Mouse (Mus musculus): ENCODE results near the gene Plekhm2. TPM values are rescaled to one million over a fixed set of nuclear protein-coding genes. Genes with fewer than 3 reads are reported as not detected.

Plekhm2 gene
- polyA plus RNA-seq, 1 experiment = 134 TPM

DNA sequence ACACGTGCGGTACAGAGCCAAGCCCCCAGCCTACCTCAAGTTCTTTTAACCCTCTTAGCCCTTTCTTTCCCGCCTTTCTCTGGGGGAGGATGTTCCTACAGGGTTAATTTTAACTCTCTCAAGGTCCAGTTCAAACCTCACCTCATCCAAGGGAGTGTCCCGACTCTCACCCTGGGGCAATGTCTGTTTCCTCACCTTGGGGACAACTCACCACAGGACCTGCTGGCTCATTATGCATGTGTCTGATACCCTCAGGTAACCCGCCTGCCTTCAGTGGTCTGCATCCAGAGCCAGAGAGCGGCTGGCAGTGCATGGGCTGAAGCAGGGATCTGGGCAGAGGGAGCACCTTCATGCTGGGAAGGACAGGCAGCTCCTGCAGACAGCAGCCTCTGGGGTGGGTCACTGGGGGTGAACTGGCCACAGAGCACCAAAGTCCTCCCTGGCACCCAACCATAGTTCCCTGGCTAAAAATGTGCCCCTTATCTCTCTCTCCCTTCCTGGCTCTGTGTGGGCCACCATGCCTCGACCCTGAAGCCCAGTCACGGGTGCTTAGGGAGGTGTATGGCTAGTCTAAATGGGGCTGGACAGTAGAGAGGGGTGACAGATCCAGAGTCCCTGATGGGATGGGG, 67.9 kb downstream of the Plekhm2 start:
- H3K4me3 ChIP-seq (ENCODE audit: insufficient read depth, low read length) = no peak overlapping the region
- no peak overlapping the region for H3K27ac ChIP-seq (ENCODE audit: insufficient read depth, low read length)
- H3K4me1 ChIP-seq (ENCODE audit: control insufficient read depth, insufficient read depth, low read length) = no peaks in the 10 kb centered on the region
- no peak for TF ChIP-seq POLR2A (IDR thresholded peaks at IDR 0.05; ENCODE audit: extremely low read depth, insufficient read depth, low read length)
- no peak for TF ChIP-seq CTCF (IDR thresholded peaks at IDR 0.05; ENCODE audit: extremely low read depth, insufficient read depth, low read length)

DNA sequence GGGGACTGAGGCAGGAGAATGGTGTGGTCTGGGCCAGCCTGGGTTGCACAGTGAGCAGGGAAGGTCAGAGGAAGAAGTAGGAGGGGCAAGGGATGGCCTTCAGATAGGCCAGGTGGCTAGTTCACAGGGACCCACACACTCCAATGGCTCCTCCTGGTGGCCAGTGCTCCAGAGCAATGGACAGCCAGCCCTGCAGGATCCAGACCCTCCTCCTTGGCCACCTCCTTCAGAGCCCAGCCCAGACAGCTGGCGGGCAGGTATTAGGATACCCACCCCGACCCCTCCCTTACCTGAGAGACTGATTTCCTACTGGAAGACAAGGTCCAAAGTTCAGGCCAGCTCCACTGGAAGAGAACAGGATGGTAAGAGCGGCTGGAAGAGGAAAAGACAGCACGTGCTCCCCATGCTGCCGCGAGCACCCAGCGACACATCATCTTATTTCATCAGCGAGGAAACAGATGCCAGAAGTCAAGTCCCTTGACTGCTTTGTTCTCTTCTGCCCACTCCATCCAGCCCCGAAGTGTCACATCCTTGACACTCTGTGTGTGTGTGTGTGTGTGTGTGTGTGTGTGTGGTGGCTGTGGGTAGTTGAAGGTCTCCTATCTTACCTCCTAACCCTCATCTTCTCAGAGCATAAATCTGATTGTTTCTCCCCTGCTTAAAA, 69.0 kb downstream of the Plekhm2 start:
- Histone ChIP-seq H3K27ac (ENCODE audit: insufficient read depth, low read length) (no peak overlapping the region), H3K4me1 (ENCODE audit: control insufficient read depth, insufficient read depth, low read length) (no peaks in the 10 kb centered on the region), H3K4me3 (ENCODE audit: insufficient read depth, low read length) (no peak overlapping the region)
- TF ChIP-seq POLR2A (IDR thresholded peaks at IDR 0.05; ENCODE audit: extremely low read depth, insufficient read depth, low read length) (no peak), CTCF (IDR thresholded peaks at IDR 0.05; ENCODE audit: extremely low read depth, insufficient read depth, low read length) (no peak)

DNA sequence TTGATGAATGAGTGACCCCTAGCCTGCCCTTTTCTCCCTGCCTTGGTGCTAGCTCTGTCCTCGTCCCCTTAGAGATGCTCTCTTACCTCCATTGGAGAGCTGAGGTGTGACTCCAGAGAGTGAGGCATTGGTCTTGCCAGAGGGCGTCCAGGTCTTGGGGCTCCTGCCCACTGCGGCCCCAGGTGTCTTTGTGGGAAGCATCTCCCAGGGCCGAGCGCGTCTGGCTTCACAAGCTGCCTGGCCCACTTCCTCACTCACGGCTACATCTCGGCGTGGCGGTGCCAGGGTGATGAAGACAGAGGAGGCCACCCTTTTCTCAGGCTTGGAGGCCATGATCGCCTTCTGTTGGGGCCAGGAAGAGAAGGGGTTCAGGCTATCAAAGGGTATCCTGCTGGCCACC, 69.6 kb downstream of the Plekhm2 start:
- TF ChIP-seq POLR2A (IDR thresholded peaks at IDR 0.05; ENCODE audit: extremely low read depth, insufficient read depth, low read length) (no peak), CTCF (IDR thresholded peaks at IDR 0.05; ENCODE audit: extremely low read depth, insufficient read depth, low read length) (no peak)
- H3K4me1 ChIP-seq (ENCODE audit: control insufficient read depth, insufficient read depth, low read length) = no peaks in the 10 kb centered on the region
- H3K4me3 ChIP-seq (ENCODE audit: insufficient read depth, low read length) = no peak overlapping the region
- no peak overlapping the region for H3K27ac ChIP-seq (ENCODE audit: insufficient read depth, low read length)

DNA sequence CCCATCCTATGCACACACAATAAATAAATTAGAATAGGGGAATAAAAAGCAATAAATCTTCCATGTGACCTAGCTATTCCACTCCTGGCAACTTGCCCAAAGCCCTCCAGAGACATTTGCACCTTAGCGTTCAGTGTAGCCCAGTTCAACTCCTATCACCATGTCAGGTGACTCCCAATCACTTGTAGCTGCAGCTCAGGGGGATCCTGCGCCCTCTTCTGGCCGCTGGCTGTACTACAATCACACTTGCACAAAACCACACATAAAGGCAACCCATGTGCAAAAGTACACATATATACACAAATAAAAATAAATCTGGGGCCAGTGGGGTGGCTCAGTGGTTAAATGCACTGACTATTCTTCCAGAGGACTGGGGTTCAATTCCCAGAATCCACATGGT, 73.2 kb downstream of the Plekhm2 start:
- TF ChIP-seq CTCF (IDR thresholded peaks at IDR 0.05; ENCODE audit: extremely low read depth, insufficient read depth, low read length) (peak; percentile 48), POLR2A (IDR thresholded peaks at IDR 0.05; ENCODE audit: extremely low read depth, insufficient read depth, low read length) (no peak)
- Histone ChIP-seq H3K4me1 (ENCODE audit: control insufficient read depth, insufficient read depth, low read length) (no peaks in the 10 kb centered on the region), H3K4me3 (ENCODE audit: insufficient read depth, low read length) (no peak overlapping the region), H3K27ac (ENCODE audit: insufficient read depth, low read length) (no peak overlapping the region)

DNA sequence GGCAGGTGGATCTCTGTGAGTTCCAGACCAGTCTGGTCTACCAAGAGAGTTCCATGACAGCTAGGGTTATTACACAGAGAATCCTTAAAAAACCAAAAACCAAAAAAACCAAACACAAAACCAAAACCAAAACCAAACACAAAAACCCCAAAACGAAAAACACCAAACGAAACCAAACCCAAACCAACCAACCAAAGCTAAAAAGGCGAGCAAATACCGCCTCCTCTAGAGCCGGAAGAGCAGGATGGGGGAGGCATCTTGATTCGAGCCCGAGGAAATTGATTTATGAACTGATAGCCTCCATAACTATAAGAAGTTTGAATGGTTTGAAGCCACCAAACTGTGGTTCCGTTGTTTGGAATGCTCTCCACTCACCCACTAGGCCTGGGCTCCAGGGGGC, 80.8 kb downstream of the Plekhm2 start:
- H3K4me1 ChIP-seq (ENCODE audit: control insufficient read depth, insufficient read depth, low read length) = no peaks in the 10 kb centered on the region
- TF ChIP-seq CTCF (IDR thresholded peaks at IDR 0.05; ENCODE audit: extremely low read depth, insufficient read depth, low read length) (no peak), POLR2A (IDR thresholded peaks at IDR 0.05; ENCODE audit: extremely low read depth, insufficient read depth, low read length) (no peak)
- no peak overlapping the region for H3K4me3 ChIP-seq (ENCODE audit: insufficient read depth, low read length)
- H3K27ac ChIP-seq (ENCODE audit: insufficient read depth, low read length) = no peak overlapping the region

DNA sequence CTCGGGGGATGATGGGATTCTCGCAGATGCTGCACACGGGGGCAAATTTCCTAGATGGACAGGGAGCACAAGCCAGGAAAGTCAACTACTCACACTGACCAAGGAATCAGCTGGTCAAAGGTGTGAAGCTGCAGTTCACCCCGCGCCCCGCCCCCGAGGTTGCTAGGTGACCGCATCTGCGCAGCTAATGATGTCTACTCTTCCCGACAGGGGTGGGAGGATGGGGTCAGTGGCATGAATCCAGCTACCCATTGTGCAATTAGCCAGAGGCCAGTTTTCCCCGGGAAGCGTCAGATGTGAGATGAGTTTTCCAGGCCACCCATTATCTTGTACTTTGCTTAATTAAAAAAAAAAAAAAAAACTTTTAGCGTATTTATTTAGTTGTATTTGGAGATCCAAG, 83.6 kb downstream of the Plekhm2 start:
- Histone ChIP-seq H3K4me3 (ENCODE audit: insufficient read depth, low read length) (no peak overlapping the region), H3K4me1 (ENCODE audit: control insufficient read depth, insufficient read depth, low read length) (no peaks in the 10 kb centered on the region), H3K27ac (ENCODE audit: insufficient read depth, low read length) (no peak overlapping the region)
- TF ChIP-seq CTCF (IDR thresholded peaks at IDR 0.05; ENCODE audit: extremely low read depth, insufficient read depth, low read length) (no peak), POLR2A (IDR thresholded peaks at IDR 0.05; ENCODE audit: extremely low read depth, insufficient read depth, low read length) (no peak)

DNA sequence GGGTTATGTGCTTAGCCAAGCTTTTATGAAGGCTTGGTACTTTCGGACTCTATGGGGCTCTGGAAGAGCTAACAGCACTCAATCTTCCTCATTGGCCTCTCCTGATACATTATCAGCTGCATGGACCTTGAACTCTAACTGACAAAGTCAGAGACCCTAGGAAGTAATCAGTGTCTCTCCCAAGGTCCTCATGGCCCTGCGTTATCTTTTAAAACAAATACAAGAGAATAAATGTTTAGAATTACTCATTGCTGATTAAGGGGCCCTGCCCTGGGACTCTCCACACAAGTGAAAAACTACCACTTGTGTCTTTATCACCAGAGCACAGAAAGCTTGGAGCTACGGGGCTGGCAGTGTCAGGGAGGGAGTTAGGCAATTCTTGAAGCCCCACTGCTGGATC, 85.9 kb downstream of the Plekhm2 start:
- no peak overlapping the region for H3K4me3 ChIP-seq (ENCODE audit: insufficient read depth, low read length)
- no peak for TF ChIP-seq POLR2A (IDR thresholded peaks at IDR 0.05; ENCODE audit: extremely low read depth, insufficient read depth, low read length)
- no peak for TF ChIP-seq CTCF (IDR thresholded peaks at IDR 0.05; ENCODE audit: extremely low read depth, insufficient read depth, low read length)
- H3K4me1 ChIP-seq (ENCODE audit: control insufficient read depth, insufficient read depth, low read length) = no peaks in the 10 kb centered on the region
- no peak overlapping the region for H3K27ac ChIP-seq (ENCODE audit: insufficient read depth, low read length)

DNA sequence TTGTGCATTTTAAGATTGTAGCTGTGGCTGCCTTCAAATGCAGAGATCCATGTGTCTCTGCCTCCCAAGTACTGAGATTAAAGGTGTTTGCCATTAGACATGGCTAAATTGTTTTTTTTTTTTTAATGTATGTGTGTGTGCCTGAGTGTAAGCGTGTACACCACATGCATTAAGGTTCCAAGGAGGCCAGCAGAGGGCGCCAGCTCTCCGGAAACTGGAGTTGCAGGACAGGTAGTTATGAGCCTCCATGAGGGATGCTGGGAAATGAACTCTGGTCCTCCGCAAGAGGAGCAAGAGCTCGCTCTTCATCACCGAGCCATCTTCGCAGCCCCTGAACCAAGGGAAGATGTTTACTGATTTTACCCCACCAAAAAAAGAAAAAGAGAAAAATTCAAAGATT, 87.8 kb downstream of the Plekhm2 start:
- no peaks in the 10 kb centered on the region for H3K4me1 ChIP-seq (ENCODE audit: control insufficient read depth, insufficient read depth, low read length)
- no peak overlapping the region for H3K4me3 ChIP-seq (ENCODE audit: insufficient read depth, low read length)
- TF ChIP-seq CTCF (IDR thresholded peaks at IDR 0.05; ENCODE audit: extremely low read depth, insufficient read depth, low read length) = no peak
- no peak overlapping the region for H3K27ac ChIP-seq (ENCODE audit: insufficient read depth, low read length)

DNA sequence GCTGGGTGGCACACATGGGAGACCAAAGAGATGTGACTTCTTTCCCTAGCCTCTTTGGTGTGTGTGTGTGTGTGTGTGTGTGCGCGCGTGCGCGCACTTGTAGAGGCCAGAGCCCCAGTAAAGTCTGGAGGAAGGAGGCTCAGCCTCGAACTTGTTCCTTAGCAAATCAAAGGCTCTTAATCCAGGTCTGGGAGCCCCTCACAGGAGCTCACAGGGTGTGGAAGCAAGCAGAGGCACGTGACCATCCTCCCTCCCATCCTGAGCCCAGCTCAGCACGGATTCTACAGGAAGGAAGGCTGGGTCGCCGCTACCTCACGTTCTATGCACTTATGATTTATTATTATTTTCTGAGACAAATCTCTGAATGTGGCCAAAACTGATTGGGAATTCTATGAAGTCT, 88.3 kb downstream of the Plekhm2 start:
- Histone ChIP-seq H3K27ac (ENCODE audit: insufficient read depth, low read length) (no peak overlapping the region), H3K4me3 (ENCODE audit: insufficient read depth, low read length) (no peak overlapping the region), H3K4me1 (ENCODE audit: control insufficient read depth, insufficient read depth, low read length) (no peaks in the 10 kb centered on the region)
- TF ChIP-seq POLR2A (IDR thresholded peaks at IDR 0.05; ENCODE audit: extremely low read depth, insufficient read depth, low read length) = no peak
- no peak for TF ChIP-seq CTCF (IDR thresholded peaks at IDR 0.05; ENCODE audit: extremely low read depth, insufficient read depth, low read length)

Other genes with a start within 250 kb of the Plekhm2 start
- gene Clcnkb, start 248.9 kb downstream of the Plekhm2 start, polyA plus RNA-seq (2012; rRNA removed) = 0.32 TPM in 1 of 2 replicates, not detected in the other
- gene Hspb7, start 244.1 kb downstream of the Plekhm2 start, polyA plus RNA-seq (2012; rRNA removed) = 0.21 and 0.23 TPM in 2 replicates
- gene Srarp, start 228.8 kb downstream of the Plekhm2 start, polyA plus RNA-seq (2012; rRNA removed) = 13.3 and 14.2 TPM in 2 replicates
- gene Zbtb17, start 220.2 kb downstream of the Plekhm2 start, polyA plus RNA-seq (2012; rRNA removed) = 45.1 and 47.2 TPM in 2 replicates
- 12.4 and 13.0 TPM in 2 replicates for gene Spen, start 126.3 kb downstream of the Plekhm2 start, polyA plus RNA-seq (2012; rRNA removed)
- gene Fblim1, start 58.8 kb downstream of the Plekhm2 start, polyA plus RNA-seq (2012; rRNA removed) = 1.0 and 1.3 TPM in 2 replicates
- gene Tmem82, start 46.3 kb downstream of the Plekhm2 start, polyA plus RNA-seq (2012; rRNA removed) = 0.40 and 0.68 TPM in 2 replicates
- gene Slc25a34, start 41.1 kb downstream of the Plekhm2 start, polyA plus RNA-seq (2012; rRNA removed) = 6.5 and 6.7 TPM in 2 replicates
- gene Rsc1a1, start 20.7 kb upstream of the Plekhm2 start, polyA plus RNA-seq (2012; rRNA removed) = 7.1 and 7.8 TPM in 2 replicates
- 20.7 and 21.1 TPM in 2 replicates for gene Ddi2, start 58.5 kb upstream of the Plekhm2 start, polyA plus RNA-seq (2012; rRNA removed)
- 2.2 and 2.4 TPM in 2 replicates for gene Agmat, start 81.8 kb upstream of the Plekhm2 start, polyA plus RNA-seq (2012; rRNA removed)
- 30.1 and 31.8 TPM in 2 replicates for gene Dnajc16, start 126.0 kb upstream of the Plekhm2 start, polyA plus RNA-seq (2012; rRNA removed)
- gene Casp9, start 128.7 kb upstream of the Plekhm2 start, polyA plus RNA-seq (2012; rRNA removed) = 20.8 and 21.6 TPM in 2 replicates
- 0.13 and 0.17 TPM in 2 replicates for gene Cela2a, start 161.3 kb upstream of the Plekhm2 start, polyA plus RNA-seq (2012; rRNA removed)
- not detected in 2 replicates for gene Ctrc, start 181.5 kb upstream of the Plekhm2 start, polyA plus RNA-seq (2012; rRNA removed)
- 360 and 365 TPM in 2 replicates for gene Efhd2, start 210.0 kb upstream of the Plekhm2 start, polyA plus RNA-seq (2012; rRNA removed)